Mouse (Mus musculus): ENCODE measurements around the gene Ccl5. TPM values are rescaled to one million over a fixed set of nuclear protein-coding genes. Genes with fewer than 3 reads are reported as not detected.

Gene Ccl5
- polyA plus RNA-seq, 1 experiment: 828 TPM

DNA sequence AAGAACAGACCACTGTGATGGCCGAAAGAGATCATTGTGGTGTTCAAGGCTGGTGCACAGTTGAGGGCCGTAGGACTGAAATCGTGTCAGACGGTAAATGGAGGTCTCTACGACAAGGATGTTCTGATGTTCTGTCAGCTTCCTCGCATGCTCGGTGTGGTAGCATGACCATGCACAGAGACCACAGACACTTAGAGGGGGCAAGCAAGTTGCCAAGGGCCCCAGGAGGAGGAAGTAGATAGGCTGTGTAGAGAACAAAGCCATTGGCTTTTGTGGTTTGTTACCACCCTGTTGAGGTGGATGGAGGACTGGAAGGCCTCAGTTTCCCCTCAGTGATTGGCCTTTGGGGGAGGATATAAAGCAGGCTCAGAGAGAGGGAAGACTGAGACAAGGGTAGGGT is 38.9 kb upstream of the Ccl5 start:
- Histone ChIP-seq H3K4me1 (ENCODE audit: control insufficient read depth, insufficient read depth, insufficient read length, low read length) (peaks cover 10% of the 10 kb centered on the region; the same call in 1 of the 2 replicates), H3K27ac (ENCODE audit: insufficient read depth, low read depth, low read length) (no peak overlapping the region), H3K4me3 (ENCODE audit: low read depth, low read length) (no peak overlapping the region), H3K27me3 (ENCODE audit: control insufficient read depth, insufficient read depth, low read length) (no peaks in the 10 kb centered on the region), H3K36me3 (ENCODE audit: control insufficient read depth, insufficient read depth, low read length) (no peaks in the 10 kb centered on the region)
- 93% methylated on average over 7 of the region's 7 CpGs for WGBS
- TF ChIP-seq CTCF (IDR thresholded peaks at IDR 0.05; ENCODE audit: extremely low read depth, insufficient read length, insufficient replicate concordance, low read depth, low read length) (no peak), POLR2A (IDR thresholded peaks at IDR 0.05; ENCODE audit: low read depth, low read length) (no peak)

DNA sequence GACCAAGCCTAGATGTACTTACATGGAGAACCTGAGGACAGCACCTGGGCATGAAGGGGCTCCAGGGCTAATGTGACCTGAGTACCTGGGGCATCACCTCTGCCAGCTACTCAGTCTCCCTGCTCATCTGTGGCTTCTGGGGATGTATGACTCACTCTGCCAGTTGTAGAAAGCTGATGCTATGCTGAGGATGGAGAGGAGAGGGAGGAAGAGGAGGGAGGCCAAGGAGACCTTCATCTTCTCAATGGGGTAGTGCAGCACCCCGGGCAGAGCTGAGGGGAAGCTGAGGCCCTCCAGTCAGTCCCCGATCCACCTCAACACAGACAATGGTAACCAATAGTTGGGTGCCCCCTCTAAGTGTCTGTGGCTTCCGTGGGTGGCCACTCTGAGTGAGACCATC is 38.5 kb upstream of the Ccl5 start:
- Histone ChIP-seq H3K4me3 (ENCODE audit: low read depth, low read length) (no peak overlapping the region), H3K36me3 (ENCODE audit: control insufficient read depth, insufficient read depth, low read length) (no peaks in the 10 kb centered on the region), H3K4me1 (ENCODE audit: control insufficient read depth, insufficient read depth, insufficient read length, low read length) (peaks cover 10% of the 10 kb centered on the region; the same call in 1 of the 2 replicates), H3K27me3 (ENCODE audit: control insufficient read depth, insufficient read depth, low read length) (no peaks in the 10 kb centered on the region), H3K27ac (ENCODE audit: insufficient read depth, low read depth, low read length) (no peak overlapping the region)
- TF ChIP-seq CTCF (IDR thresholded peaks at IDR 0.05; ENCODE audit: extremely low read depth, insufficient read length, insufficient replicate concordance, low read depth, low read length): no peak
- TF ChIP-seq POLR2A (IDR thresholded peaks at IDR 0.05; ENCODE audit: low read depth, low read length): no peak
- 87% methylated on average over 3 of the region's 3 CpGs for WGBS

DNA sequence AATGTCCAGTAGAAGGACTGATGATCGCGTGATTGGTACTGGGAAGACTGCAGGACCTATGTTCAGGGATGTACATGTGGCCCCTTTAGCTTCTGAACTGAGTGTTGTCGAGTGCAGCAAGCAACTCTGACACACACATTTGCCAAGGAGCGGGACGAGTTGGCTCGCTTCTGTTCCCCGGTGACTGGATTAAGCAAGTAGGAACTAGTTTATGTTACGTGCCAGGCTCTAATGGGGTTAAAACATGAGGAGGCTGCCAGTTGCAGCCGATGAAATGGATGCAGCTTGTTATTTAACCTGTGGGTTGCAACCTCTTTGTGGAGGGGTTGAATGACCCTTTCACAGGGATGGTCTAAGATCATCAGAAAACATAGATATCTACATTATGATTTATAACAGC is 37.7 kb upstream of the Ccl5 start:
- no peak overlapping the region for H3K4me3 ChIP-seq (ENCODE audit: low read depth, low read length)

DNA sequence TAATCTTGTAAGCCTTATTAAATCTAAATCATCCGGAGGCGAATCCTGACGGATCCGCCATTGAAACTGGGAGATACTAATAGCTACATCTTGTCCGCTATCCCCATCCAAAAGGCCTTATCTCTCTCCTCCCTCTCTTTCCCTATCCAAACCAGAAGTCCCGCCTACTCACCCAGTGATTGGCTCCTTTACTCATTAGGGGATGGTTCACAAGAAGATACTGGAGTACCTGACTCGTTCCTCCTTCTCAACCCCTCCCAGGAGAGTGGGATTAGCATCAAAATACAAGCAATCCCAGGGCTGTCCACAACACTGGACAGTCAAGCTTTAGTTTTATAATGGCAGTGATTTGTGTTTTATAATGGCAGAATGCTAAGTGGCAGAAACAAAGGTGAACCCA is 37.0 kb upstream of the Ccl5 start:
- H3K4me3 ChIP-seq (ENCODE audit: low read depth, low read length): no peak overlapping the region
- no peak for TF ChIP-seq POLR2A (IDR thresholded peaks at IDR 0.05; ENCODE audit: low read depth, low read length)
- TF ChIP-seq CTCF (IDR thresholded peaks at IDR 0.05; ENCODE audit: extremely low read depth, insufficient read length, insufficient replicate concordance, low read depth, low read length): no peak
- WGBS: 83% methylated on average over 7 of the region's 7 CpGs
- peaks cover 7% of the 10 kb centered on the region; the same call in 1 of the 2 replicates for H3K4me1 ChIP-seq (ENCODE audit: control insufficient read depth, insufficient read depth, insufficient read length, low read length)
- no peak overlapping the region for H3K27ac ChIP-seq (ENCODE audit: insufficient read depth, low read depth, low read length)
- no peaks in the 10 kb centered on the region for H3K27me3 ChIP-seq (ENCODE audit: control insufficient read depth, insufficient read depth, low read length)
- H3K36me3 ChIP-seq (ENCODE audit: control insufficient read depth, insufficient read depth, low read length): no peaks in the 10 kb centered on the region

More for the DNA sequence above, 37.7 kb upstream of the Ccl5 start:
- H3K27ac ChIP-seq (ENCODE audit: insufficient read depth, low read depth, low read length): no peak overlapping the region
- TF ChIP-seq POLR2A (IDR thresholded peaks at IDR 0.05; ENCODE audit: low read depth, low read length) (no peak), CTCF (IDR thresholded peaks at IDR 0.05; ENCODE audit: extremely low read depth, insufficient read length, insufficient replicate concordance, low read depth, low read length) (no peak)
- 90% methylated on average over 9 of the region's 9 CpGs for WGBS
- H3K36me3 ChIP-seq (ENCODE audit: control insufficient read depth, insufficient read depth, low read length): no peaks in the 10 kb centered on the region
- H3K27me3 ChIP-seq (ENCODE audit: control insufficient read depth, insufficient read depth, low read length): no peaks in the 10 kb centered on the region
- peaks cover 10% of the 10 kb centered on the region; the same call in 1 of the 2 replicates for H3K4me1 ChIP-seq (ENCODE audit: control insufficient read depth, insufficient read depth, insufficient read length, low read length)

DNA sequence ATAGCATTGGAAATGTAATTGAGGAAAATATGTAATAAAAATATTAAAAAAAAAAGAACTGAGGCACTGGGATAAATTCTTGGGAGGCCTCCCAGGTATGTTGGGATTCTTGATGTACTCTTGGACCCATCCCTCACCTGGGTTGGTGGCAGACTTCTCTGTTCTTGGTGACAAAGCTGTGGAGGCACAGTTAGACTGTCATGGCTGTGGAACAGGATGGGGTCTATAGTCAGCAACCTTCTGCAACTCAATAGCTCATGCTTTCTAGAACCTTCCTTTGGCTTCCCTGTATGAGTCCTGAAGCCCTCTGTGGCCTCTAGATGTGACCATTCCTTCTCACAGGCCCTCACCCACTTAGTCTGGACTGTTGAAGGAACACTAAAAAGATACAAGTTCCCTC is 36.3 kb upstream of the Ccl5 start:
- H3K4me3 ChIP-seq (ENCODE audit: low read depth, low read length): no peak overlapping the region
- no peak for TF ChIP-seq POLR2A (IDR thresholded peaks at IDR 0.05; ENCODE audit: low read depth, low read length)
- TF ChIP-seq CTCF (IDR thresholded peaks at IDR 0.05; ENCODE audit: extremely low read depth, insufficient read length, insufficient replicate concordance, low read depth, low read length): no peak
- H3K36me3 ChIP-seq (ENCODE audit: control insufficient read depth, insufficient read depth, low read length): no peaks in the 10 kb centered on the region
- H3K4me1 ChIP-seq (ENCODE audit: control insufficient read depth, insufficient read depth, insufficient read length, low read length): peaks cover 7% of the 10 kb centered on the region; the same call in 1 of the 2 replicates
- H3K27ac ChIP-seq (ENCODE audit: insufficient read depth, low read depth, low read length): no peak overlapping the region
- no peaks in the 10 kb centered on the region for H3K27me3 ChIP-seq (ENCODE audit: control insufficient read depth, insufficient read depth, low read length)

DNA sequence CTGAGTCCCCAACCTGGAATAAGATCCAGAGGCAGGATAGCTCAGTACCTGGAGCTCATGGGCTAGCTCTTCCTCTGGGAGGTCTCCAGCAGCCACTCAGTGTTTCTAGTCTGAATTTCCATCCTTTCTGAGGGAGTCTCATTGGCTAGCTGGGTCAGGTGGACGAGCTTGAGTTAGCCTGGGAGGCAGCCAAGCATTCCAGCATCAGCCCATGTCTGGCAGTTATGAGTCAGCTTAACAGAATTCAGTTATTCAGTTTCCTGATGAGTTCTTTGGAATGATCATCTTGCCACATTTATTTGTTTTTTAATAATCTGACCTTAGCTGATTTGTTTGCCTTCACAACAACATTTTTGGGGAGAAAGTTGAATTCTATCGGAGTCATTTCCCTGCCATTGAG is 33.4 kb upstream of the Ccl5 start:
- no peaks in the 10 kb centered on the region for H3K27me3 ChIP-seq (ENCODE audit: control insufficient read depth, insufficient read depth, low read length)
- no peaks in the 10 kb centered on the region for H3K36me3 ChIP-seq (ENCODE audit: control insufficient read depth, insufficient read depth, low read length)
- no peak overlapping the region for H3K4me3 ChIP-seq (ENCODE audit: low read depth, low read length)
- no peaks in the 10 kb centered on the region for H3K4me1 ChIP-seq (ENCODE audit: control insufficient read depth, insufficient read depth, insufficient read length, low read length)
- 52% methylated on average over 2 of the region's 2 CpGs for WGBS
- no peak overlapping the region for H3K27ac ChIP-seq (ENCODE audit: insufficient read depth, low read depth, low read length)
- TF ChIP-seq CTCF (IDR thresholded peaks at IDR 0.05; ENCODE audit: extremely low read depth, insufficient read length, insufficient replicate concordance, low read depth, low read length) (no peak), POLR2A (IDR thresholded peaks at IDR 0.05; ENCODE audit: low read depth, low read length) (no peak)

DNA sequence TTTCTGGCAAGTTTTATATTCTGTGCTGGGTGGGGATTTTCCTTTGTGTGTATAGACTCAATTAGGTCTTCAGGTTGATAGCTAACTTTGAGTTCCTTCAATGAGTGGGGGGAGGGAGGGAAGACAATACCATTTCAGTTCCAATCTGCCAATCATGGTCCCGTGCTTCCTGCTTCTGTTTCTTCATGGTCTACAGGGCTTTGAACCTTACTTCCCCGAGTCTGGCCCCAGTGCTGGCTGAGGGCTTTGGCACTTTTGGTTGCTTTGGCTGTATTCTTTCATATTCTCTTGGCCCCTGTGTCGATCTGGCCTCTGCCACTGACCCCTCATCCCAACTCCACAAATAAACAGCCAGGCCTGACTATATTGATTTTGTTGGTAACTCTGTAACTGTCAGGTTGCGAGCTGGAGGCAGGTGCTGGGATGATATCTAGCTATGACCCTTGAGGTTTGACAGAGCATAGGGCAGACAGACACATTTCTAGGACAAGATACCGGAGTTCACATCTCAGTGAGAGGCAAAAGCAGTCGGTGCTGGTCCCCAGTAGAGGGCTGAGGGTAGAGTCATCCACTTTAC is 32.1 kb upstream of the Ccl5 start:
- Histone ChIP-seq H3K4me3 (ENCODE audit: low read depth, low read length) (no peak overlapping the region), H3K27ac (ENCODE audit: insufficient read depth, low read depth, low read length) (no peak overlapping the region), H3K27me3 (ENCODE audit: control insufficient read depth, insufficient read depth, low read length) (no peaks in the 10 kb centered on the region), H3K4me1 (ENCODE audit: control insufficient read depth, insufficient read depth, insufficient read length, low read length) (no peaks in the 10 kb centered on the region), H3K36me3 (ENCODE audit: control insufficient read depth, insufficient read depth, low read length) (no peaks in the 10 kb centered on the region)
- WGBS: 45% methylated on average over 6 of the region's 6 CpGs
- no peak for TF ChIP-seq CTCF (IDR thresholded peaks at IDR 0.05; ENCODE audit: extremely low read depth, insufficient read length, insufficient replicate concordance, low read depth, low read length)
- TF ChIP-seq POLR2A (IDR thresholded peaks at IDR 0.05; ENCODE audit: low read depth, low read length): no peak
